Mouse (Mus musculus) embryonic facial prominence, embryonic 12.5 days (tissue): Measurements from ENCODE around the gene Sema4g. TPM values are rescaled to one million over a fixed set of nuclear protein-coding genes. Genes with fewer than 3 reads are reported as not detected.

Experiments
- ATAC-seq: fragments of 200-750 bp; cut with Nextera tagmentation; 2 replicates; pipeline ENCODE4 v1.8.0; 2017; ENCODE audit not compliant: insufficient number of reproducible peaks, insufficient read depth, low FRiP score, low TSS enrichment
- H3K27ac ChIP-seq: fragments of 300-500 bp; sonication (generic); 2 replicates; pipeline ENCODE4 v1.5.1; 2016; ENCODE audit warnings: mild to moderate bottlenecking
- H3K27me3 ChIP-seq: fragments of 300-500 bp; sonication (generic); 2 replicates; pipeline ENCODE4 v1.6.1; 2016; ENCODE audit warnings: mild to moderate bottlenecking, moderate library complexity
- H3K36me3 ChIP-seq: fragments of 300-500 bp; sonication (generic); 2 replicates; pipeline ENCODE4 v1.6.1; 2016; ENCODE audit warnings: mild to moderate bottlenecking
- H3K4me1 ChIP-seq: fragments of 300-500 bp; sonication (generic); 2 replicates; pipeline ENCODE4 v1.6.1; 2016
- H3K4me2 ChIP-seq: fragments of 300-500 bp; sonication (generic); replicated peaks from 2 replicates; pipeline ENCODE4 v1.6.1; 2016; ENCODE audit warnings: mild to moderate bottlenecking, moderate library complexity
- H3K4me3 ChIP-seq: fragments of 300-500 bp; sonication (generic); 2 replicates; pipeline ENCODE4 v1.5.1; 2016; ENCODE audit warnings: mild to moderate bottlenecking
- H3K9ac ChIP-seq: fragments of 300-500 bp; sonication (generic); 2 replicates; pipeline ENCODE4 v1.6.1; 2016; ENCODE audit warnings: mild to moderate bottlenecking, moderate library complexity
- H3K9me3 ChIP-seq: fragments of 300-500 bp; sonication (generic); 2 replicates; pipeline ENCODE4 v1.6.1; 2016; ENCODE audit warnings: mild to moderate bottlenecking, moderate library complexity
- WGBS: fragments of 180-500 bp; shearing (Covaris S2); methylation state at CpG from one replicate; pipeline ENCODE4 v1.1.7; 2016; 5-methylcytosine and 5-hydroxymethylcytosine counted together
- polyA plus RNA-seq: library from polyadenylated mRNA; unstranded; fragments of >200 nt; fragmentation: Nextera tagmentation; extraction: Ambion mirVana; gene quantifications from 2 replicates; pipeline ENCODE4 v1.2.1, GENCODE M21; 2016

Sema4g gene
- polyA plus RNA-seq, 1 experiment from 2014 or later: 7.0 TPM

DNA sequence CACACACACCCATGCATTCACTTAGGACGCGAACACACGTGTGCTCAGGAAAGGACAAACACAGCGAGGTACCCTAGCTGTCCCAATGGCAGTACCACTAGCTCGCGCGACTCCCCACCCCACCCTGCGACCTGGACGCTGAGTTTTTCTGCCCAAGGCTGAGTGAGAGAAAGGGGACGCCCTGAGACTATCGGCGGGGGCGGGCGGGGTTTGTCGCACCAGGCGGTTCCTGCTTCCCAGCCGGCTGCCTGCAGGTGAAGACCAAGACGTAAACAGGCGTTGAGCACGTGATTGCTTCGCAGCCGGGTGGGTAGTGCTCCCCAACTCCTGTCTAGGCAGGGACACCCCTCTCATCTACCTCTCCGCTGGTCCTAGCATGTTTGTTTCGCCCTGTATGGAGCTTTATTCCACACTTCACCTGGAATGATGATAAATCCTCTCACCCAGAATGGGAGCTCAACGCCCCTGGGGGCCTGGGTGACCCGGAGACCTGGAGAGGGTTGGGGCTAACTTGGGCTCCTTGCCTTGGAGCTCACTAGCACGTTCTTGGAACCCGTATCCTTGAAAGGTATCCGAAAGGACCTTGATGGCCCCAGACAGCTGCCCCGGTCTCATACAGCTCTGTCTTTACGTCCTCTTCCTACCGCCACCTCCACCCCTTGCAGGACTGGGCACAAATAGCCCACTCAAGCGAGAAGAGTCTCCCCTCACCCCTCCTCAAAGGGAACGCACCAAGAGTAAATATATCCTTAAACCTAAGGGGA, 26.8 kb downstream of the Sema4g start:
- H3K4me3 ChIP-seq: peak overlapping the region; percentile 74
- no peaks in the 10 kb centered on the region for H3K9me3 ChIP-seq
- peak overlapping the region; percentile 99 for H3K27ac ChIP-seq
- peaks cover 58% of the 10 kb centered on the region for H3K4me1 ChIP-seq
- H3K4me2 ChIP-seq: peak overlapping the region; percentile 96
- 0% methylated on average over 34 of the region's 34 CpGs for WGBS
- ATAC-seq: no peak
- no peaks in the 10 kb centered on the region for H3K27me3 ChIP-seq
- H3K9ac ChIP-seq: peak overlapping the region; percentile 65
- H3K36me3 ChIP-seq: peaks cover 16% of the 10 kb centered on the region

DNA sequence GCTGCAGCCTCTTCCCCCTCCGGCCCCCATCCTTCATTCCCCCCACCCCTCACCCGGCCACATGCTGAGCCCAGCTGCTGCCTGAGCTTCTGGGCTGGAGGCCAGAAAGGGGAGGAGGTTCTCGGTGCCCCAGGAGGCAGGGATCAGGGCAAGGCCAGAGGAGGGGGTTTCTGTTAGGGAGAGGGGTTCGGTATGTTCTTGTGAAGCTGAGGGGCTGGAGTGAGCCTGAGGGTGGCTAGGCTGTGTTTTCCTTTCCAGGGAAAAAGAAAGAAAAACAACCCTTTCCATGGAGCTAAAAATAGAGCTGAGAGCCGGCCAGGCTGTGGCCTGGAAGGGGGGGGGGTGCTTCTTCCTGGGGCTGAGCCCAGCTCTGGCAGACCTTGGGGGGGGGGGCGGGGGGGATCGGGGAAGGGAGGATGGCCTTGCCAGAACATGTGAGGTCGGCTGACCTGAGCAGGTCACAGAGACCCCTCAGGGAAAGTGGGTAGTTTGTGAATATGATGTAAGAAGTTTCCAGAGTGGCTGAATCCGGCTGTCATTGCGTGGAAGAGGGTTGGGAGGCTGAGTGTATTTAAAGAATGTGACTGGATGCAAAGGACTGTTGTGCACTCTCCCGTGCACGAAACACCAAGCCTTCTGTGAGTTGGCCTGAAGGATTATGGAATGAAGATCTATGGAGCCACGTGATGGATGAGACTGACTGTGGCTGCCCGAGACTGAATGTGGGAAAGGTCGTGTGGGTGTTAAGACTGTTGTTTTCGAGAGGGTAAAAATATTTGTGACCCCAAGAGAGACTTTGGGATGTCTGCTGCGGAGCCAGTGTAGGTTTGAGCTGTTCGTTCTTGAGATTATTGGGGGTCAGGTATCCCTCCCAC, 27.7 kb downstream of the Sema4g start:
- Histone ChIP-seq H3K9ac (peak overlapping the region; percentile 90), H3K36me3 (peaks cover 13% of the 10 kb centered on the region), H3K9me3 (no peaks in the 10 kb centered on the region), H3K4me1 (peaks cover 67% of the 10 kb centered on the region), H3K27me3 (no peaks in the 10 kb centered on the region), H3K4me3 (peak overlapping the region; percentile 74), H3K27ac (peak overlapping the region; percentile 99), H3K4me2 (peak overlapping the region; percentile 96)
- peak; percentile 24 for ATAC-seq
- WGBS: under 1% methylated on average over 16 of the region's 18 CpGs

GRCm38 (mm10) chr19:45017216-45017771, 28.4 kb downstream of the Sema4g start:
- Histone ChIP-seq H3K36me3 (peaks cover 12% of the 10 kb centered on the region), H3K4me1 (peaks cover 67% of the 10 kb centered on the region), H3K4me3 (peak overlapping the region; percentile 74), H3K27me3 (no peaks in the 10 kb centered on the region), H3K4me2 (peak overlapping the region; percentile 96), H3K27ac (peak overlapping the region; percentile 99), H3K9me3 (no peaks in the 10 kb centered on the region), H3K9ac (peak overlapping the region; percentile 90)
- peak; percentile 3; the same call in 1 of the 2 replicates for ATAC-seq
- 0% methylated on average over 14 of the region's 27 CpGs for WGBS

GRCm38 (mm10) chr19:45017909-45018308, 29.0 kb downstream of the Sema4g start:
- Histone ChIP-seq H3K27ac (peak overlapping the region; percentile 99), H3K27me3 (no peaks in the 10 kb centered on the region), H3K4me1 (peaks cover 62% of the 10 kb centered on the region), H3K36me3 (peaks cover 16% of the 10 kb centered on the region), H3K4me2 (peak overlapping the region; percentile 96), H3K4me3 (peak overlapping the region; percentile 74), H3K9me3 (no peaks in the 10 kb centered on the region), H3K9ac (peak overlapping the region; percentile 90)
- under 1% methylated on average over 48 of the region's 48 CpGs for WGBS
- ATAC-seq: peak; percentile 41

- WGBS: 0% methylated on average over 13 of the region's 13 CpGs
- peaks cover 57% of the 10 kb centered on the region for H3K4me1 ChIP-seq
- H3K36me3 ChIP-seq: peaks cover 18% of the 10 kb centered on the region
- H3K27ac ChIP-seq: peak overlapping the region; percentile 99
- peak overlapping the region; percentile 96 for H3K4me2 ChIP-seq
- peak overlapping the region; percentile 74 for H3K4me3 ChIP-seq
- H3K9ac ChIP-seq: peak overlapping the region; percentile 90
- no peaks in the 10 kb centered on the region for H3K27me3 ChIP-seq
- no peak for ATAC-seq
- H3K9me3 ChIP-seq: no peaks in the 10 kb centered on the region
Observed at GRCm38 (mm10) chr19:45018351-45018831, 29.5 kb downstream of the Sema4g start.

GRCm38 (mm10) chr19:45020348-45020747, 31.4 kb downstream of the Sema4g start:
- Histone ChIP-seq H3K9ac (0 out of 2 replicates have a peak overlapping the region, but pooled peaks have one; percentile 44), H3K4me3 (0 out of 2 replicates have a peak overlapping the region, but pooled peaks have one; percentile 1), H3K27me3 (no peaks in the 10 kb centered on the region), H3K36me3 (peaks cover 36% of the 10 kb centered on the region), H3K9me3 (no peaks in the 10 kb centered on the region), H3K27ac (no peak overlapping the region), H3K4me1 (peaks cover 40% of the 10 kb centered on the region), H3K4me2 (peak overlapping the region; percentile 27)
- no peak for ATAC-seq
- WGBS: 60% methylated on average over 6 of the region's 6 CpGs

GRCm38 (mm10) chr19:45021362-45021761, 32.5 kb downstream of the Sema4g start:
- H3K4me1 ChIP-seq: peaks cover 37% of the 10 kb centered on the region
- H3K4me3 ChIP-seq: peak overlapping the region; percentile 4; the same call in 1 of the 2 replicates

DNA sequence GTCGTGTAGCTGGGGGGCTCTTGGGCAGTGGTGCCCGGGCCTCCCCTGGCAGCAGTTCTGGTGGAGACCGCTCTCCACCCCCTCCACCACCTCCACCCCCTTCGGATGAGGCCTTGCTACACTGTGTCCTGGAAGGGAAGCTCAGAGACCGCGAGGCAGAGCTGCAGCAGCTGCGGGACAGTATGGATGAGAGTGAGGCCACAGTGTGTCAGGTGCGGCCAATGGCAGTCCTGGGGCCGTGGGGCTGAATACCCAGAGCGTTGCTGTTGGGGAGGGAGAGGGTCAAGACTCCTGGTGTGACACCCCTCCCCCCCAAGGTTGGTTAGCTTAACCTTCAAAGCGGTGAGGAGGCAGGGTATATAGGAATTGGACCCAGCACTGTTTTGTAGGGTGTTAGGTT, 35.1 kb downstream of the Sema4g start:
- Histone ChIP-seq H3K4me2 (no peak overlapping the region), H3K27me3 (no peaks in the 10 kb centered on the region), H3K9ac (no peak overlapping the region), H3K4me3 (no peak overlapping the region), H3K36me3 (peaks cover 71% of the 10 kb centered on the region), H3K4me1 (peaks cover 28% of the 10 kb centered on the region), H3K27ac (no peak overlapping the region), H3K9me3 (no peaks in the 10 kb centered on the region)
- 86% methylated on average over 11 of the region's 11 CpGs for WGBS
- ATAC-seq: no peak

More at GRCm38 (mm10) chr19:45021362-45021761, 32.5 kb downstream of the Sema4g start:
- Histone ChIP-seq H3K27ac (no peak overlapping the region), H3K4me2 (peak overlapping the region; percentile 19; the same call in 1 of the 2 replicates), H3K27me3 (no peaks in the 10 kb centered on the region), H3K9ac (peak overlapping the region; percentile 44; the same call in 1 of the 2 replicates), H3K36me3 (peaks cover 46% of the 10 kb centered on the region), H3K9me3 (no peaks in the 10 kb centered on the region)
- no peak for ATAC-seq
- WGBS: 91% methylated on average over 15 of the region's 15 CpGs

GRCm38 (mm10) chr19:45024775-45025174, 35.9 kb downstream of the Sema4g start:
- H3K27ac ChIP-seq: no peak overlapping the region
- ATAC-seq: no peak
- 91% methylated on average over 20 of the region's 20 CpGs for WGBS
- H3K4me1 ChIP-seq: peaks cover 20% of the 10 kb centered on the region
- peaks cover 76% of the 10 kb centered on the region for H3K36me3 ChIP-seq
- H3K4me2 ChIP-seq: no peak overlapping the region
- no peak overlapping the region for H3K4me3 ChIP-seq
- no peak overlapping the region for H3K9ac ChIP-seq
- H3K27me3 ChIP-seq: no peaks in the 10 kb centered on the region
- no peaks in the 10 kb centered on the region for H3K9me3 ChIP-seq

GRCm38 (mm10) chr19:45025937-45026568, 37.2 kb downstream of the Sema4g start:
- Histone ChIP-seq H3K36me3 (peaks cover 76% of the 10 kb centered on the region), H3K27ac (no peak overlapping the region), H3K9me3 (no peaks in the 10 kb centered on the region), H3K4me1 (peaks cover 11% of the 10 kb centered on the region), H3K9ac (no peak overlapping the region), H3K4me2 (no peak overlapping the region), H3K27me3 (no peaks in the 10 kb centered on the region), H3K4me3 (no peak overlapping the region)
- no peak for ATAC-seq
- 80% methylated on average over 37 of the region's 37 CpGs for WGBS
